Mouse (Mus musculus): Measurements from ENCODE around the gene Tent5b. TPM values are rescaled to one million over a fixed set of nuclear protein-coding genes. Genes with fewer than 3 reads are reported as not detected.

The Tent5b gene
- total RNA-seq, 2 experiments from 2014 or later, result 2.1 to 2.2 TPM

Other genes starting within 250 kb of the Tent5b start
- 10 to 100 TPM; 15.5 to 20.1 TPM for gene Map3k6, start 239.3 kb upstream of the Tent5b start, total RNA-seq (2021)
- gene Sytl1, start 217.0 kb upstream of the Tent5b start, total RNA-seq (2021), result 1 to 10 TPM in 1 of 2 experiments, under 1 TPM in 1; 0.50 to 1.5 TPM
- gene Tmem222, start 202.3 kb upstream of the Tent5b start, total RNA-seq (2021), result 10 to 100 TPM; 30.6 to 30.7 TPM
- 10 to 100 TPM; 82.0 to 88.2 TPM for gene Wdtc1, start 126.7 kb upstream of the Tent5b start, total RNA-seq (2021)
- 10 to 100 TPM; 17.6 to 18.8 TPM for gene Slc9a1, start 110.4 kb upstream of the Tent5b start, total RNA-seq (2021)
- gene Trnp1, start 18.4 kb downstream of the Tent5b start, total RNA-seq (2021), result 1 to 10 TPM; 1.7 to 2.0 TPM
- gene Kdf1, start 38.8 kb downstream of the Tent5b start, total RNA-seq (2021), result not detected
- gene Nudc, start 65.9 kb downstream of the Tent5b start, total RNA-seq (2021), result 10 to 100 TPM; 68.6 to 76.2 TPM
- 10 to 100 TPM; 14.2 to 15.3 TPM for gene Nr0b2, start 73.2 kb downstream of the Tent5b start, total RNA-seq (2021)
- gene Gpatch3, start 94.6 kb downstream of the Tent5b start, total RNA-seq (2021), result 1 to 10 TPM; 3.3 to 5.5 TPM
- gene Gpn2, start 104.2 kb downstream of the Tent5b start, total RNA-seq (2021), result 1 to 10 TPM; 7.0 TPM
- gene Sfn, start 122.0 kb downstream of the Tent5b start, total RNA-seq (2021), result 1 to 10 TPM; 1.1 to 1.5 TPM
- 10 to 100 TPM; 17.2 to 17.3 TPM for gene Zdhhc18, start 170.0 kb downstream of the Tent5b start, total RNA-seq (2021)
- gene Pigv, start 192.5 kb downstream of the Tent5b start, total RNA-seq (2021), result 10 to 100 TPM; 10.8 to 11.3 TPM

Measured in heart, postnatal 36 days (tissue).